Mouse (Mus musculus) embryo, embryonic 10.5 days (tissue): Measurements from ENCODE around the gene Cp.
"Not testable (repeated sequence)": the region's sequence is repeated elsewhere in the genome, so short reads cannot be mapped to it uniquely, and the experiment has no call there.

Source experiments
- DNase-seq: peaks from one replicate; pipeline ENCODE4 v3.0.0-alpha.2; 2015; ENCODE audit warnings: low spot score

The Cp gene

DNA sequence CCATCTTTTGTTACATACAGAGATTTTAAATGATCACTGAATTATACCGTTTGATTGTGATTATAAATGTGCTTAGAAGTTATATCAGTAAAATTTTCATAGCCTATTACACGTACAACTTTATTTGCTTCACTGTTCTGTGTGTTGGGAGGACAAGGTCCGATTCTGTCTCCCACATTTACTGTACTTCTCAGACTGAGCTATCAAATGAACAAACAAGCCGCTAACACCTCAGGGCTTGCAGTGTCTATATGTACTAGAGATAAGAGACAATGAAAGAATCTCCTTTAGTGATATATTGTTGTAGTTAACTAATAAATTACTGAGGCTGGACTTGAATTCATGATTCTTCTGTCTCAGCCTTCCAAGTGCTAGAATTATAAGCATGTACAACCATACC lies 50.4 kb downstream of the Cp start:
- no peak for DNase-seq

DNA sequence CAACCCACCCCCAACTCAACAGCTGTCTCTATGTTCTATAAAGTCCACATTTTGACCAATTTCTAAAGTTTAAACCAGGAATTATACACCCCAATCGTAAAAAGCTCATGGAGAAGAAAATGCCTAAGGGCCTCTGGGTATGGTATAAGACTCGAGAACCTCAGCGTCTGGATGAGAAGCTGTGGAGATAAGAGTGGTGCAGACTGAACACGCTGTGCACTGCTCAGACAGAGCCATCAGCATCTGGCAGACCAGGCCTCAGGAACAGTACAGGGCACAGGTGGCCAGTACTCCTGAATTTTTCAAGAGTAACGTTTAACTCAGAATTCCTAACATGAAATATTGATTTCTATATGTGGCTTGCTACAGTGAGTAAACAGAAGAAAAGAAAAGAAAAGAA lies 50.9 kb downstream of the Cp start:
- no peak for DNase-seq

DNA sequence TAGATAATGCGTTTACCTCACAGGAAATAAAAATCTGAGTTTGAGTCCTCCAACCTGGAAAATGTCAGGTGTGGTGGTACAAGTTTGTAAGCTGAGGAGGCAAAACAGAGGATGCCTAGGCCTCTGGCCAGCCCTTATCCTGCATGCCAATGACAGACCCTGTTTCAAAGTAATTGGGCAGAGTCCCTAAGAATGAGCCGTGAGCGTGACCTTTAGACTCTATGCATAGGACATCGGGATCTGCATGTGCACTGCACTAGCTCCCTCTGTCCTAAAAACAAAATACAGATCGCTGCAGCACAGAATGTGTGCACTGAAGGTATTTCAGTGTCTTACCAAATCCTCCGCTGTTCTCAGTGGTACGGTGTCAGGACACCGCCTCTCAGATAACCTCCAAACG lies 53.6 kb downstream of the Cp start:
- peak; percentile 24 for DNase-seq

DNA sequence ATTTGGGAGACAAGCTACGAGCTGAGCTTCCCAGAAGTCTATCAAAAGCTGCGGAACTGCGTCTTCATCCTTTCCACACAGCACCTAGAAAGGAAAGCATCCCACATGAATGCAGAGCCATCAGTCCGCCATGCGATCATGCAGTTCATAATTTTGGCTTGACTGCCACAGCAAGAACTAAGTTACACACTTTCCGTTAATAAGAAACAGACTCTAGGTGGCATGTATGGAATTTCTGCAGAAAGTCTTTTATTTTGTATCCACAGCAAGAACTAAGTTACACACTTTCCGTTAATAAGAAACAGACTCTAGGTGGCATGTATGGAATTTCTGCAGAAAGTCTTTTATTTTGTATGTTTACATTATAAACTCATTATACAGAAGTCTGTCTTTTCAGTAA lies 54.1 kb downstream of the Cp start:
- DNase-seq = not testable (repeated sequence)

DNA sequence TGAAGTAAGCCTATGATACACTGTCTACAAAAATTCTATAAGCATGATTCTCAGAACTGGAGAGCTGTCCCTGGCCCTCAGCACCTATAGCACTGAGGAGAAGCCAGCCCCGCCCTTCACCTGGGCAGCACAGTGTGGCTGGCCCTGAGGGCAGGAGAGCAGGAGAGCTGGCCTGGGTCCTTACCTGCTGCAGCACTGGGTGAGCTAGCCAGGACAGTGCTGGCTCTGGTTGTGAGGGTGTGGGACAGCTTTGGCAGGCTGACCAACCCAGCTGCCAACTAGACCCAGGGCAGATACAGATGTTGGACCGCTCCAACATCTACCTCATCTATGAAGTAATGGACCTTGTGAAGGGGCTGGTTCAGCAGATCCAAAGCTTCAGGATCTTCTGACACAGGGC lies 57.6 kb downstream of the Cp start:
- no peak for DNase-seq

DNA sequence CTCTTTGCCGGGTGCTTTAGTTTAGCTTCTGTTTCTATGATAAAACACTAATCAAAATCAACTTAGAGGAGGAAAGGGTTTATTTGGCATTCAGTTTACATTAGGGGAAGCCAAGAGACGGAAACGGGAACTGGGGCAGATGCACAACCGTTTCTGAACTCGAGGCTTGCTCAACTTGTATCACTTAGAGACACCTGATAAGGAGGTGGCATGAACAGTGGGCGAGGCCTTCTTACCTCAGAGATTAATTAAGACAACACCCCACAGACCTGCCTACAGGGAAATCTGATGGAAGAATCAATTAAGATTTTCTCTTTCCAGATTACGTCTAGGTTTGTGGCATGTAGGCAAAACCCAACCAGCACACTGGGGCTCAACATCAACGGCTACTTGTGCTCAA lies 61.2 kb downstream of the Cp start:
- DNase-seq = no peak

DNA sequence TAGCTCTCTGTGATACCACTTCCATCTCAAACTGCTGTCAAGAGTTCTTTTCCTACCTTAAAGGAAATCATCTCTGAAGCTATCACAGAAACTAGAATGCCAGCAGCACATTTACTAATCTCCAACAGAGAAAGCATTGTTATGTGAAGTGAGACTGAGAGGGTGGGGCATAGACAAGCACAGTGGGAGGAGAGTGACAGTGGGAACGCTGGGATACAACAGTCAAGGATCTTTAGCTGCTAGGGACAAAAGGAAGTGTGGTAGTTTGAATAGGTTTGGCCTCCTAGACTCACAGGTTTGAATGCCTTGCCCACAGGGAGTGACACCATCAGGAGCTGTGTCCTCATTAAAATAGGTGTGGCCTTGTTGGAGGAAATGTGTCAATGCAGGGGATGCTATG lies 67.0 kb downstream of the Cp start:
- no peak for DNase-seq

DNA sequence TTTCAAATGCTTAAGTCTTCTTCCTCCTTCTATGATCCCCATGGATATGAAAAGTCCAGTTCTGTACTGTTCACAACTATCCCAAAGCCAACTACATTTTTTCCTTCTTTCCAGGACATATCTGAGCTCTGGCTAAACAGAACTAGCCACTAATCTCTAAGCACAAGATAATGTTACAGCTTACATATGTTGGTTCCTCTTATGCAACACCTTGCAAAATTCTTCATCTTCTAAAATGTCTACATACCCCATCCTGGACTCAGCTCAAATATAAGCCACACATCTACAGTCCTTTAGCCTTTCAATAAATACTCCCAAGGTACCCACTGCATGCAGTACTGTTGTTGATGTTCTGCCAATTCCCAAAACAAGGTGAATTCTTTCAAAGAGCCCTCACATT lies 69.6 kb downstream of the Cp start:
- no peak for DNase-seq

DNA sequence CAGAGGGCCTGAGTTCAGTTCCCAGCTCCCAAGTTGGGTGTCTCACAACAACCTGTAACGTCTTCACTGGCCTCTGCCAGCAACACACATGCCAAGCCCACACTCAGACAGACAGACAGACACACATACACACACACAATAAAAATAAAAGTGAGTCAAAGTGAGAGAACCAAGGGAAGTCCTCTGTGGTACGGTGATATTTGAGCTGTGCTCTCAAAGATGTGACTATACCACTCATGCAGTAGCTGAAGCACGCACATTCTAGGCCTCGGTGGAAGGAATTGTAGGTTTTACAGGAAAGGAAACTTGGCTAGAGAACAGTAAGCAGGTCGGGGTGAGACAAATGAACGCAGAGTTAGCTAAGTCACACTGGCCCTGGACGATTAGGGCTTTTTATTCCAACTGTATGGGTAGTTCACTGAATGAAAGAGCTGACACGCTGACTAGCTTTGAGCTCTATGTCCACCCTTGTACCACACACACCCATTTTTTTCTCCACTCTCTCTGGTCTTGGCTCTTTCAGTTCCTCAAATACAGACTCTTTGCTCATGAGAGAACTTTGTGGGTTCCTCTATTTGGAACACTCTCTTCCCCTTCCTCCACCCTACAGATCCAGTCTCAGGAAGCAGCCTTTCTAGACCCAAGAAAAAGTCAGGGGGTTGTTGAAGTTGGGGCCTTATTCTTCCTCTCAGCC lies 70.3 kb downstream of the Cp start:
- no peak for DNase-seq

DNA sequence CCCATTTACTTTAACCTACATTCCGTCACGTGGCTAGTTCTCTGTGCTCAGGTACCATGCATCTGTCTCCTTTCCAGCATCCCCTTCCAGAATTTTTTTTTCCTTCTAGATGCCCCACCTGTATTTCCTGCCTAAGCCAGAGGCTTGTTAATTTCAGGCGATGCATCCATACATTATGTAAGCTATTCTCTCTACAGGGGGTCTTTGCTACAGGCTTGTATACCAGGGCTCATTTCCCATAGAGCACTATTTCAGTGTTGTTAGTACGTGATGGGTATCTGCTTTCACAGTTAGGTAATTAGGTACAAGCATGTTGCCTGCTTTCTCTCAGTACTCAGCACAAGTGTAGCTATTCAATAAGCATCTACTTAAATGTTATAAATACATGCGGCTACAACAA lies 70.9 kb downstream of the Cp start:
- no peak for DNase-seq

DNA sequence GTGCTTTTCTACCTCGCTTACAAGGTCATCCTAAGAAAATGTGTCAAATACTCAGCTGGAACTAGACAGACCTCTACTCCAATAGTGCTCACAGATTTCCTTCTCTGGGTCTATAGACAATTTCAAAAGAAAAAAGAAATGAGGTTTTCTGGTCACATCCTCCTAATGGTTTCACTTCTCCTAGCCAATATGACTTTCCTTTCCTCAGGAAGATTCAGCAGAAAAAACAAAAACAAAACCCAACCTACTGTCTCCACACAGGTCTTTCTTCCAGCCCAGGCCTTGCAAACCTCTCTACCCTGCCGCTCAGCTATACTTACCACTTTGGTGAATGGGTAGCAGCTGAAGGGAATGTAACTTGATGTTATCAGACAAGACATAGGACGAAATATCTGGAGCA lies 71.8 kb downstream of the Cp start:
- DNase-seq = no peak

DNA sequence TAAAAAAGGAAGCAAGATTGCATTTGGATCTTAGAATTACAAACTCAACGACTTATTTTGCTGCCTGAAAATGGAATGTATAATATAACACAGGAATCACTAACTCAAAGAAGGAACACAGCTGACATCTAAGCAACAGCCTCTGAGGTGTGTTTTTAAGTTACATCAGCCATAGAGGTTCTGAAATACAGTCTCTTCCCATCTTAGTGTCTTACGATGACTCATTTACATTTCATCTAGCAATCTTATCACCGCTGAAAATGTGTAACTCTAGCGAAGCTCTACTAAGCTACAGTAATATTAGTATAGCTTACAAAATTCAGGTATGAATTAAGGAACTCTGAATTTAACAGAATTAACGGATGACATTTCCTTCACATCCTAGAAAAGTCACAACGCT lies 74.0 kb downstream of the Cp start:
- DNase-seq = no peak

DNA sequence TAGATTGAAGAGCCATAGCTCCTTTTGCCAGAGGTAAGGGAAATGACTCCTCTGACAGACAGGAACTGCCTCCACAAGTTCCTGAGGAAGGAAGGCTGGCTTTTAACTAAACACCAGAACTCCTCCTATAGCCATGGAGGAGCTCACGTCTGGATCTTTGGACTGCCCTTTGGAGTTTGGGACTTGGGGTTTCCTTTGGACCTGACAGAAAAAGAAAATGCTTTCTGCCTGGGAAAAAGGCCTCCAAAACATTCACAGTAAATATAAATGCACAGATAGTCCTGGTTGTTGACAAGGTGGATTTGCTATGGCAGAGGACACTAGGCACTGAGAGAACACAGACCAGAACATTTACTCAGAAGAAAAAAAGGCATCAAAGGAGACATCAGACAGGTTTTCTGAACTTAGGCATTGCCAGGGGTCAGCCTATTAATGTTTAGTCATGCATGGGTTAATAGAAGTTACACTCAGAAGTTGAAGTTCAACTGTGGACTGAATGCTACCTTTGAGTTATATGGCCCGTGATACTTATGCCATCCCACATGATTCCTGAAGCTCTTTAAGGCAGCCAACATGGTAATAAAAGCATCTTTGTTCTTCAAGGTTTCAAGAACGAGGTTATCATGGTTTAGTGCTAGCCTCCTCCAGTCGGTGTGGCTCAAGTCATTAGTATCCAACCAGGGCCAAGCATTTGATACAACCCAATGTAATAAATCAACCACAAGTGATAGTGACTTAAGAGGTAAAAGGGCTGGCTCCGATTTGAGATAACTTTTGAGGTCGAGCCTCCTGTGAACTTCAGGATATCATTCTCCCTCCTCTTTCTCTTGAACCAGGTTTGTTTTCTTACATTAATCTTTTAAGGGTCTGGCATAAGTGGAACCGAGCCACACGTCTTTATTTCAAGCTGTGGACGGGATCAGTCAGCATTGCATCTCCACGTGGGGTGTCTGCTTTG lies 77.2 kb downstream of the Cp start:
- DNase-seq = no peak

DNA sequence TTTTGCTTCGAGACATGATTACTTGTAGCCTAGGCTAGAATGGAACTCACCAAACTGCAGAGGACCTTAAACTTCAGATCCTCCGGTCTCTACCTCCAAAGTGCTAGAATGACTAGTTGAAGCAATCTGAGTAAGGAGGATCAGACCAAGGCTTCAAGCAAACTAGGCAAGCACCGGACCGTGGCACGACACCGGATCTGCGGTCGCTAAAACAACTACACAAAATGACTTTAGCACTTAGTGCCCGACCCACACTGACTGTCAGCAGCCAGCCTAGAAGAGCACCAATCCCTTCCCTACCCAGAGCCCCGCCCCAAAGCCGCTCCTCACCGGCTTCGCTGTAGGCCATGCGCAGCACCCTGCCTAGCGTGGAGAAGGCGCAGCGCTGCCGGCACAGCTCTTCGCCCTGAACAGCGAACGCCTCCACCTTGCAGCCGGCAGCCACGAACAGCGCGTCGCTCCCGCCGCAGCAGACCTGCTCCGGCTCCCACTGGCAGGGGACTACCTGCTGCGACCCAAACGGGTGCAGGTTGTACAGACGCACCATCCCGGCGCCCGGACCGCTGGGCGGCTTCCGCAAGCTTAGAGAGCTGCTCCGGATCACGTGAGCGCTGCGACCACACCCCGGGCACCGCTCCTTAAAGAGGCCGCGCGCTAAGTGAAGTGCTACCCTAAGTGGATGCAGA lies 78.0 kb downstream of the Cp start, which contains the start of gene Hps3:
Hps3 (minus strand) TSS at position 597 of the 686 bp plus-strand sequence.
- peak; percentile 92 for DNase-seq

DNA sequence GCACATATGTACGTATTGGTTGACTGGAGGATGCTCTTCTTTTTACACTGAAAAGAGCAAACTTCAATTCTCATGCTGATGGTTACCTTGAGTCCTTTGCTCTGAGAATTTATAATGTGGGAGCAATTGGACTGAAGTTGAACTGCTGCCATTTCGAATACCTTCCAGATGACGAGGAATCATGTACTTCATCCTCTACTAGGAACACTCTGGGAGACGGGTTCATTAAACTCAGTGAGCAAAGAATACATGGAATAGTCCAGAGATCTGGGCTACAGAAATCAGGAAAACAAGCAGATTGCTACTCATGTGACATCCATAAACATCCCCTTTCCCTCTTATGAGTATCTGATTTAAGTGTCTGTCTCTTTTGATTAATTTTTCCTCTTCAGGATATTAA lies 79.2 kb downstream of the Cp start:
- no peak for DNase-seq

DNA sequence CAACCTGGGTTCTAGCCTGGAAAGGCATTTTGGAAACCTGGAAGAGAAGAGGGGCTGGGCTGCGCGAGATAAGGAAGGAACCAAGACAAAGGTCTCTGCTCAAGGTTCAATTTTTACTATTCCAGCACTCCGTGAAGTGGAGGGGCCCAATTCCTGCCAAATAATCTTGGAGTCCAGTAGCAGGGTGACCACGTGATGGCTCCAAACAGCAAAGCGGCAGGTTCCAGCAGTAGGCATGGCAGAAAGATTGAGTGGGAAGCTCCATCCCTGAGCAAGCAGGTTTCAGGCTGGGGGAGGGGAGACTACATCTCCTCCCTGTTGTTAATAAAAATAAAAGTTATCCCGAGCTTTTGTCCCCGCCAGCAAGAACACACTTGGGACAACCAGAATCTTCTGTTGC lies 84.6 kb downstream of the Cp start:
- not testable (repeated sequence) for DNase-seq

DNA sequence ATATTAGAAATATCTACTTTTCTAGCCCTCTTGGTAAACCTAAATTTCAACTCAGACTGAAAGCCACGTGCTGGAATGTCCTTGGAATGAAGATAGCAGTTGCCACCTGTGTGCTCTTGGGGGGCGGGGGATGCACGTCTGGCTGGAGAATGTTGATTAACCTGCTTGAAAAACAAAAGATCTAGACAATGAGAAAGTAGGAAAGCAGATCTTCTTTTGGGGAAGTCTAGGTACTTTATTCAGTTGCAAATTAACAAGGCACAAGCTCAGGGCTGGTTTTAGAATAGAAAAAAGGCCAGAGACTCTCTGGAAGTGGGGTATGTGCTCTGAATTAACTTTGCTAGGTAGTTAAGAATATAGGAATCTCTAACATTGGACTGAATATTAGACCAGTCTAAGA lies 87.9 kb downstream of the Cp start:
- not testable (repeated sequence) for DNase-seq

DNA sequence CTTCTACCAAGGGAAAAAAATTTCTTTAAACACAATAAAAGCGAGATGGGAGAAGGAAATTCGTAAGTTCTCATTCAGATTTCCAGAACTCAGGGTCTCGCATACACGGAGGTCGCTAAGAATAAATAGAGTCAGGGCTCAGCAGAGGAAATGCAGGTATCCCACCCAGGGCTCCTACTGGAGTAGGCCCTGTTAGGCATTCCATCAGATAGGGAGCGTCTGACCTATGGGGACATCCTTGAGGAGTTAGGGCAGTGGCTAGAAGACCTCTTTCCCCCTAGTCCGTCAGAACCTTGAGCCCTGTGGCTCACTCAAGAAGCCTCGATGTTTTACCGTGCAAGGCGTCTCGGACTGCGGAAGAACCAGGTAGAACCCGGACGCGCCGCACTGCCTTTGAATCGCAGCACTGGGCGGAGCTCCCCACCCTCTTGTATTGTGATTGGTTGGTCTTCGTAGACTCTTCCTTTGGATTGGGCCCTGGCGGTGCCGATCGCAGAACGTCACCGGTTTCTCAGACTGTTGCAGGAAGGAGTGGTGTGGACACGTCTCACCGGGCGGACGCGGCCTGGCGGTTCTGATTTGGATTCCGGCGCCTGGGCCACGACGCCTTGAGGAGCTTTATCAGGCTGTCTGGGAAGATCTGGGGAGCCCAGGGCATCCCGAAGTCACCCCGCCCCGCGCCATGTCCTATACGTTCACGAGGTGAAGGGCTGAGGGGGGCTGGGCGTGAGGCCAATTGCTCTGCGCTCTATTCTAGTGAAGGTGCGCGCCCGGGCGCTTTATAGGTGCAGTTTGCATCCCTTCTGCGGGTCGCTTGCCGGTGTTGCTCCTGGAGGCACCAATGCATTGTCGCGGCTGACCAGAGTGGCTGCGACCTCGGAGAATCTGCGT lies 100.7 kb downstream of the Cp start, which contains the start of gene Hltf:
Hltf (plus strand) TSS at position 506 of the 891 bp plus-strand sequence.
- peak; percentile 96 for DNase-seq

DNA sequence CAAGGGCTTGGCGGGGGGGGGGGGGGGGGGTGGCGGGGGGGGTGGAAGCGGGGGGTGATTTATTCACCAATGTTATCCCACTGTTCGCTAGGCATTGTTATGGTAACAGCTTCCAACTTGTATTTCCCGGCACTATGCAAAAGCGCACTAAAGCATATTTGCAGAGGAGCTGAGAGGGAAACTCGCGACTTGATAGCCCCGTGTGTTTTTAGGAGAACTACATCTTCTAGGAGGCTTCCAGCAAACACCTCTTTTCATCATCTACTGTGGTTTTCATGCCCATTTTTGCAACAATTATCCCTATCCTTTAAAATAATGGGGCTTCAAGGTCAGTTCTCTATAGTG lies 101.3 kb downstream of the Cp start:
- DNase-seq = peak; percentile 37
